Mouse (Mus musculus) kidney, adult 8-10 months (tissue): ENCODE data around the gene Mrpl45.
"Not testable (repeated sequence)": the region's sequence is repeated elsewhere in the genome, so short reads cannot be mapped to it uniquely, and the experiment has no call there.

Experiments used
- DNase-seq, 2 experiments: peaks; one replicate each; pipeline ENCODE4 v3.0.0; 2022

The Mrpl45 gene

GRCm38 (mm10) chr11:97299939-97300338 lies 15.6 kb upstream of the Mrpl45 start:
- DNase-seq: no peak

- no peak for DNase-seq
These were observed 14.1 kb upstream of the Mrpl45 start for GRCm38 (mm10) chr11:97301406-97301805.

- peak; percentile 58 to 85 for DNase-seq
These were observed 13.2 kb upstream of the Mrpl45 start for GRCm38 (mm10) chr11:97302231-97302781.

GRCm38 (mm10) chr11:97304631-97305030 lies 10.9 kb upstream of the Mrpl45 start:
- DNase-seq: no peak

- no peak for DNase-seq
These were observed 8.0 kb upstream of the Mrpl45 start for GRCm38 (mm10) chr11:97307294-97308069.

GRCm38 (mm10) chr11:97308806-97309450 lies 6.6 kb upstream of the Mrpl45 start:
- no peak for DNase-seq

GRCm38 (mm10) chr11:97309451-97309836 lies 6.1 kb upstream of the Mrpl45 start:
- peak; percentile 58 to 69 for DNase-seq

- DNase-seq: peak; percentile 76 to 81
These were observed 5.5 kb upstream of the Mrpl45 start for GRCm38 (mm10) chr11:97309911-97310571.

- DNase-seq: peak in 1 of 2 experiments; percentile 26
These were observed 4.5 kb upstream of the Mrpl45 start for GRCm38 (mm10) chr11:97310895-97311631.

- DNase-seq: not testable (repeated sequence)
These were observed 2.6 kb upstream of the Mrpl45 start for GRCm38 (mm10) chr11:97312871-97313270.

GRCm38 (mm10) chr11:97314110-97314509 lies 1.4 kb upstream of the Mrpl45 start:
- no peak for DNase-seq

GRCm38 (mm10) chr11:97314751-97315503 lies 589 bp upstream of the Mrpl45 start:
- no peak for DNase-seq

GRCm38 (mm10) chr11:97321197-97321596 lies 5.7 kb downstream of the Mrpl45 start:
- no peak for DNase-seq

- DNase-seq: not testable (repeated sequence)
These were observed 6.5 kb downstream of the Mrpl45 start for GRCm38 (mm10) chr11:97321894-97322600.

- DNase-seq: no peak
These were observed 9.7 kb downstream of the Mrpl45 start for GRCm38 (mm10) chr11:97325224-97325623.

- peak in 1 of 2 experiments; percentile 63 for DNase-seq
These were observed 12.6 kb downstream of the Mrpl45 start for GRCm38 (mm10) chr11:97328148-97328547.

GRCm38 (mm10) chr11:97330315-97330714 lies 14.8 kb downstream of the Mrpl45 start:
- no peak for DNase-seq

- no peak for DNase-seq
These were observed 16.0 kb downstream of the Mrpl45 start for GRCm38 (mm10) chr11:97331231-97332190.

GRCm38 (mm10) chr11:97333044-97333443 lies 17.5 kb downstream of the Mrpl45 start:
- peak in 1 of 2 experiments; percentile 58 for DNase-seq

- DNase-seq: no peak
These were observed 18.4 kb downstream of the Mrpl45 start for GRCm38 (mm10) chr11:97333896-97334295.
